Mouse (Mus musculus) thymus, adult 2 months (tissue): ENCODE results near the gene Cpne6.

Experiments
- CTCF ChIP-seq: fragments of 200-500 bp; IDR thresholded peaks from 2 replicates; pipeline ENCODE4 v1.5.1; 2012; ENCODE audit warnings: mild to moderate bottlenecking, control low read depth, low read length, moderate library complexity, borderline replicate concordance; ENCODE audit not compliant: control insufficient read depth, poor library complexity, insufficient read depth; ENCODE audit errors: extremely low read depth
- POLR2A ChIP-seq: fragments of 200-500 bp; IDR thresholded peaks from 2 replicates; pipeline ENCODE4 v1.6.1; 2012; ENCODE audit warnings: mild to moderate bottlenecking, low read length, control low read depth, moderate library complexity; ENCODE audit not compliant: control insufficient read depth, poor library complexity, insufficient read depth; ENCODE audit errors: extremely low read depth

GRCm38 (mm10) chr14:55478651-55479599 lies 31.3 kb upstream of the Cpne6 start, which contains the start of gene Dhrs4:
- TF ChIP-seq CTCF (peak; percentile 80), POLR2A (0 out of 2 replicates have a peak, but pooled peaks have one; percentile 2)
